Mouse (Mus musculus) C2C12 (cell line): ENCODE results near the gene Akirin2.

Source experiments
- CTCF ChIP-seq: IDR thresholded peaks from one replicate; pipeline ENCODE4 v1.5.1; 2011; ENCODE audit not compliant: control insufficient read depth, insufficient read depth, insufficient read length
- MAX ChIP-seq: IDR thresholded peaks from one replicate; pipeline ENCODE4 v1.6.1; 2011; ENCODE audit warnings: mild to moderate bottlenecking, control low read depth

GRCm38 (mm10) chr4:34606658-34607057, 55.9 kb downstream of the Akirin2 start:
- no peak for TF ChIP-seq MAX
- TF ChIP-seq CTCF = no peak
